Mouse (Mus musculus) stomach, postnatal 0 days (tissue): ENCODE measurements at regions not wholly inside any gene's neighbourhood (a gene's known extent, or its start where the extent isn't known, plus 50 kb on each side); places are given as distances from the start of the nearest gene placed in this dataset.

Source experiments
- ATAC-seq: fragments of 200-750 bp; cut with Nextera tagmentation; 2 replicates; pipeline ENCODE4 v1.8.0; 2017; ENCODE audit not compliant: low FRiP score, low TSS enrichment
- DNase-seq: peaks from one replicate; pipeline ENCODE4 v3.0.0-alpha.2; 2016; ENCODE audit warnings: low spot score
- H3K27ac ChIP-seq: fragments of 300-500 bp; sonication (generic); replicated peaks from 2 replicates; pipeline ENCODE4 v1.5.1; 2014; ENCODE audit warnings: mild to moderate bottlenecking, control low read depth
- H3K27me3 ChIP-seq: fragments of 300-500 bp; sonication (generic); 2 replicates; pipeline ENCODE4 v1.6.1; 2014; ENCODE audit warnings: low read length; ENCODE audit not compliant: control insufficient read depth, insufficient read depth
- H3K36me3 ChIP-seq: fragments of 300-500 bp; sonication (generic); 2 replicates; pipeline ENCODE4 v1.6.1; 2014; ENCODE audit warnings: low read length, mixed read lengths; ENCODE audit not compliant: control insufficient read depth, insufficient read depth
- H3K4me1 ChIP-seq: fragments of 300-500 bp; sonication (generic); replicated peaks from 2 replicates; pipeline ENCODE4 v1.6.1; 2014; ENCODE audit warnings: antibody characterized with exemption; ENCODE audit not compliant: control insufficient read depth, insufficient read depth
- H3K4me2 ChIP-seq: fragments of 300-500 bp; sonication (generic); replicated peaks from 2 replicates; pipeline ENCODE4 v1.6.1; 2014; ENCODE audit warnings: low read depth, mild to moderate bottlenecking, control low read depth, moderate library complexity
- H3K4me3 ChIP-seq: fragments of 300-500 bp; sonication (generic); 2 replicates; pipeline ENCODE4 v1.5.1; 2014; ENCODE audit warnings: low read depth, low read length, control low read depth
- H3K9ac ChIP-seq: fragments of 300-500 bp; sonication (generic); 2 replicates; pipeline ENCODE4 v1.6.1; 2014; ENCODE audit warnings: mild to moderate bottlenecking, low read length, control low read depth, mixed read lengths
- H3K9me3 ChIP-seq: fragments of 300-500 bp; sonication (generic); 2 replicates; pipeline ENCODE4 v1.6.1; 2016; ENCODE audit warnings: low read length; ENCODE audit not compliant: control insufficient read depth
- CTCF ChIP-seq: IDR thresholded peaks from 2 replicates; pipeline ENCODE4 v1.5.1; 2016; ENCODE audit warnings: antibody characterized with exemption, low read depth, mild to moderate bottlenecking, moderate library complexity
- EP300 ChIP-seq: optimal IDR thresholded peaks from 2 replicates; pipeline ENCODE3; 2016; ENCODE audit warnings: antibody characterized with exemption
- WGBS: fragments of 180-500 bp; shearing (Covaris S2); extraction: QIAGEN DNeasy Blood & Tissue Kit; methylation state at CpG from one replicate; pipeline ENCODE4 v1.1.7; 2014; 5-methylcytosine and 5-hydroxymethylcytosine counted together

- Histone ChIP-seq H3K36me3 (no peaks in the 10 kb centered on the region), H3K4me3 (no peak overlapping the region), H3K4me2 (no peak overlapping the region), H3K4me1 (peaks cover 15% of the 10 kb centered on the region), H3K27ac (peak overlapping the region; percentile 96), H3K27me3 (no peaks in the 10 kb centered on the region), H3K9me3 (no peaks in the 10 kb centered on the region), H3K9ac (no peak overlapping the region)
- TF ChIP-seq CTCF = no peak
- no peak for TF ChIP-seq EP300
- 16% methylated on average over 5 of the region's 5 CpGs for WGBS
- peak; percentile 30 for DNase-seq
- no peak for ATAC-seq
Observed at GRCm38 (mm10) chr8:126737032-126737431, 143.2 kb upstream of the Irf2bp2 start.

GRCm38 (mm10) chr8:126736441-126736962, 142.7 kb upstream of the Irf2bp2 start:
- peak overlapping the region; percentile 96 for H3K27ac ChIP-seq
- peak; percentile 84 for DNase-seq
- H3K27me3 ChIP-seq = no peaks in the 10 kb centered on the region
- H3K4me1 ChIP-seq = peaks cover 15% of the 10 kb centered on the region
- TF ChIP-seq EP300 = peak; percentile 98
- peak; percentile 69 for TF ChIP-seq CTCF
- no peaks in the 10 kb centered on the region for H3K9me3 ChIP-seq
- peak; percentile 84 for ATAC-seq
- peak overlapping the region; percentile 53 for H3K9ac ChIP-seq
- no peak overlapping the region for H3K4me3 ChIP-seq
- peak overlapping the region; percentile 8; the same call in 1 of the 2 replicates for H3K4me2 ChIP-seq
- WGBS = 6% methylated on average over 10 of the region's 10 CpGs
- H3K36me3 ChIP-seq = no peaks in the 10 kb centered on the region

GRCm38 (mm10) chr8:126735488-126736440, 142.0 kb upstream of the Irf2bp2 start:
- no peaks in the 10 kb centered on the region for H3K27me3 ChIP-seq
- H3K4me3 ChIP-seq = no peak overlapping the region
- peak; percentile 78 for ATAC-seq
- H3K9me3 ChIP-seq = no peaks in the 10 kb centered on the region
- DNase-seq = peak; percentile 91
- peak overlapping the region; percentile 96 for H3K27ac ChIP-seq
- H3K4me1 ChIP-seq = peaks cover 15% of the 10 kb centered on the region
- TF ChIP-seq EP300 (peak; percentile 18), CTCF (no peak)
- no peaks in the 10 kb centered on the region for H3K36me3 ChIP-seq
- peak overlapping the region; percentile 25; the same call in 1 of the 2 replicates for H3K4me2 ChIP-seq
- 10% methylated on average over 25 of the region's 25 CpGs for WGBS
- peak overlapping the region; percentile 53 for H3K9ac ChIP-seq

- no peak for TF ChIP-seq CTCF
- TF ChIP-seq EP300 = no peak
- Histone ChIP-seq H3K9me3 (no peaks in the 10 kb centered on the region), H3K27ac (peak overlapping the region; percentile 96), H3K9ac (no peak overlapping the region), H3K27me3 (no peaks in the 10 kb centered on the region), H3K36me3 (no peaks in the 10 kb centered on the region), H3K4me3 (no peak overlapping the region), H3K4me2 (no peak overlapping the region), H3K4me1 (peaks cover 15% of the 10 kb centered on the region)
- ATAC-seq (peak; percentile 34; the same call in 1 of the 2 replicates), DNase-seq (peak; percentile 72)
- 35% methylated on average over 7 of the region's 7 CpGs for WGBS
Observed at GRCm38 (mm10) chr8:126734743-126735487, 141.1 kb upstream of the Irf2bp2 start.

GRCm38 (mm10) chr8:126733779-126734178, 140.0 kb upstream of the Irf2bp2 start:
- H3K4me1 ChIP-seq = peaks cover 15% of the 10 kb centered on the region
- ATAC-seq = no peak
- no peak for DNase-seq
- no peak overlapping the region for H3K4me2 ChIP-seq
- no peak overlapping the region for H3K9ac ChIP-seq
- WGBS = 56% methylated on average over 6 of the region's 6 CpGs
- no peaks in the 10 kb centered on the region for H3K27me3 ChIP-seq
- TF ChIP-seq EP300 (no peak), CTCF (no peak)
- H3K4me3 ChIP-seq = no peak overlapping the region
- peak overlapping the region; percentile 96 for H3K27ac ChIP-seq
- H3K9me3 ChIP-seq = no peaks in the 10 kb centered on the region
- H3K36me3 ChIP-seq = no peaks in the 10 kb centered on the region
